Mouse (Mus musculus) brown adipose tissue, adult 24 weeks (tissue): ENCODE measurements around the gene Plpp2. TPM values are rescaled to one million over a fixed set of nuclear protein-coding genes. Genes with fewer than 3 reads are reported as not detected.

Experiments used
- H3K27ac ChIP-seq: fragments of 200-500 bp; replicated peaks from 2 replicates; pipeline ENCODE4 v1.5.1; 2012; ENCODE audit warnings: low read depth, mild to moderate bottlenecking, low read length
- H3K4me1 ChIP-seq: fragments of 200-500 bp; 2 replicates; pipeline ENCODE4 v1.6.1; 2012; ENCODE audit warnings: low read length, mixed read lengths; ENCODE audit not compliant: control insufficient read depth, insufficient read depth, insufficient read length
- H3K4me3 ChIP-seq: fragments of 200-500 bp; 2 replicates; pipeline ENCODE4 v1.5.1; 2012; ENCODE audit warnings: low read depth, mild to moderate bottlenecking, low read length, moderate library complexity; ENCODE audit not compliant: insufficient read depth
- polyA plus RNA-seq: library from polyadenylated mRNA; stranded (reverse); fragments of >200 nt; gene quantifications from 2 replicates; pipeline ENCODE4 v1.2.4, GENCODE M21; 2012; ENCODE audit not compliant: missing spikeins, insufficient read depth, insufficient read length

Plpp2 gene
- polyA plus RNA-seq, 1 experiment, result 4.3 TPM

GRCm38 (mm10) chr10:79541522-79541921 is 7.9 kb upstream of the Plpp2 start:
- Histone ChIP-seq H3K4me1 (no peaks in the 10 kb centered on the region), H3K27ac (no peak overlapping the region), H3K4me3 (no peak overlapping the region)

GRCm38 (mm10) chr10:79540746-79541145 is 7.2 kb upstream of the Plpp2 start:
- Histone ChIP-seq H3K27ac (no peak overlapping the region), H3K4me3 (no peak overlapping the region), H3K4me1 (no peaks in the 10 kb centered on the region)

DNA sequence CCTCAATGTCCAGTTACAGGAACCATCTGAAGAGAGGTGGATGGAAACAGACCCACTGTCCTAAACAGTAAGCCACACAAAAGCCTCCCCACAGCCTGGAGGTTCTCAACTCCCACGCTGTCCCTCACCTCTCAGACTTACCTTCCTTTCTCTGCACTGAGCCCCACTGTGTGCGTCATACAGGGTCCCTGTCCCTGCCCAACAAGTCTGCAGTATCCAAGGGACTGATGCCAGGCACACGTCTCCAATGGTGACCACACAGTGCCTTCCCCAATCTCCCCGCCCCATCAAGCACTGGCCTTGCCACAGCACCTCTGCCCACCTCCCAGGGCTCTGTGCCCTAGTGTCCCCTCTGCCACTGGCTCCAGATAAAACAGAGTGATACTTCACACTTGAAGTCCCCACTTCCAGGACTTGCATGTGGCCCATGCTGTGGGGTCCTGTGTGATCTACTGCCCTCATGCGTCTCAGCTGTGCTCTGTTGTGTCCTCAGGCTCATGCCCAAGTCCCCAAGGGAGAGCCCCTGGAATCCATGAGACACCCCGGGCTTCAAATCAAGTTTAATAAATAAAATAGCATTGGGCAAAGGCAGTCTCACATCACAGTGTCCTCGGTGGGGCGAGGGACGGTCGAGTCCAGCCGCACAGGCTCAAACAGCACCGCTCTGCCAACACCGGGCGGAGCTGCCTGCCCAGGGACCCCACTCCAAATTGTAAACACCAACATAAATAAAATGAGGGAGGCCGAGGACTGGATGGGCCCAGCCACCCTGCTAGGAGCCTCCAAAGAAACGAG is 6.3 kb upstream of the Plpp2 start:
- no peak overlapping the region for H3K4me3 ChIP-seq
- no peaks in the 10 kb centered on the region for H3K4me1 ChIP-seq
- H3K27ac ChIP-seq, result no peak overlapping the region

- H3K4me1 ChIP-seq, result no peaks in the 10 kb centered on the region
- H3K4me3 ChIP-seq, result no peak overlapping the region
- H3K27ac ChIP-seq, result no peak overlapping the region
Measured at GRCm38 (mm10) chr10:79538873-79539272, 5.3 kb upstream of the Plpp2 start.

DNA sequence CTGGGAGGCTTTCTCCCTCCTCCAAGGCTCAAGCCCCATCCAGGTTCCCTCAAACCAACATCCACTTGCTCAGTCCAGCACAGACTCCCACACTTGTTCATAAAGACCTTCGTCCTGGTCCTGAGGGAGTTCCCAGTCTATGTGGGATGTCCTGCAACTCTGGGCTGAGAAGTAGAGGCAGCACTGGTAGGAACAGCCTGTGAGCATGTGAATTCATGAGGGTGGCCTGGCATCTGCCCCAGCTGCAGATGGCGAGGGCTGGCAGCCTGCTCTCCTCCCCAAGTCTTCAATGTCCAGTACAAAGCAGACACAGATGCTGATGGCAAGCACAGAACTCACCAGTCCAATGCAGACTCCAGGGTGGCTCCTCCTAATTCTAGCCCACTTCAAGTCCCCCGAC is 4.7 kb upstream of the Plpp2 start:
- Histone ChIP-seq H3K4me3 (no peak overlapping the region), H3K27ac (no peak overlapping the region), H3K4me1 (no peaks in the 10 kb centered on the region)

- Histone ChIP-seq H3K4me1 (no peaks in the 10 kb centered on the region), H3K4me3 (no peak overlapping the region), H3K27ac (no peak overlapping the region)
Measured at GRCm38 (mm10) chr10:79537781-79538180, 4.2 kb upstream of the Plpp2 start.

DNA sequence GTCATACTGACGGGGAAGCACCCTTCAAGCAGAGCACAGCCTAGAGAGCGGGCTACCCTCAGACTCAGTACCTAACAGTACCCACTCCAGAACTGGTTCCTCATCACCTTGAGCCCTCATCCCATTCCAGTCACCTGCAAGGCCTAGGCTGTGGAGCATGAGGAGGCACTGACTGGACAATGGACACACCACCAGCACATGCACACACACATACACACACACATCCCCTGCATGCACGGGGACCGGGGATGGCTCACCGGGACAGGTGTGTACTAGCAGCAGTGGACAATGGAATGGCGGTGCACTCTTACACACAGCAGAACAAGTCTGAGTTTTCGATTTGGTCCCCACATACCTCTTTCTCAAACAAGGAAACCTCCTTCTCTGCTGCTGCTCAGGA is 3.7 kb upstream of the Plpp2 start:
- Histone ChIP-seq H3K4me3 (no peak overlapping the region), H3K27ac (no peak overlapping the region), H3K4me1 (no peaks in the 10 kb centered on the region)

- H3K27ac ChIP-seq, result no peak overlapping the region
- no peak overlapping the region for H3K4me3 ChIP-seq
- H3K4me1 ChIP-seq, result no peaks in the 10 kb centered on the region
Measured at GRCm38 (mm10) chr10:79536461-79537080, 3.0 kb upstream of the Plpp2 start.

DNA sequence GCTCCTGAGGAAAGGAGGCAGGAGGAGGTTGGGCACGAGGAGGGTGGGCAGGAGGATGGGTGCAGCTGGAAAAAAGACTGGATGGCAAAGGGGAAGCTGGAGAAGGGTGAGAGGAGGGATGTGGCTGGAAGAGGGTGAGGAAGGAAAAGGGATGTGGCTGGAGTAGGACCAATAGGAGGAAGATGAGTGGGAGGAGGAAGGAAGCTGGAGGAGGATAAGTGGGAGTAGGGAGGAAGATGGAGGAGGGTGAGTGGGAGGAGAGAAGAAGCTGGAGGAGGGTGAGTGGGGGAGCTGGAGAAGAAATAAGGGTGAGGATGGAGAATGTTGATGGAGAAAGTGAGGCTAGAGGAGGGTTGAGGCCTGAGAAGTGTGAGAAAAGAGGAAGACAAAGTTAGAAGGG is 1.8 kb upstream of the Plpp2 start:
- H3K4me1 ChIP-seq, result no peaks in the 10 kb centered on the region
- H3K4me3 ChIP-seq, result no peak overlapping the region
- no peak overlapping the region for H3K27ac ChIP-seq

DNA sequence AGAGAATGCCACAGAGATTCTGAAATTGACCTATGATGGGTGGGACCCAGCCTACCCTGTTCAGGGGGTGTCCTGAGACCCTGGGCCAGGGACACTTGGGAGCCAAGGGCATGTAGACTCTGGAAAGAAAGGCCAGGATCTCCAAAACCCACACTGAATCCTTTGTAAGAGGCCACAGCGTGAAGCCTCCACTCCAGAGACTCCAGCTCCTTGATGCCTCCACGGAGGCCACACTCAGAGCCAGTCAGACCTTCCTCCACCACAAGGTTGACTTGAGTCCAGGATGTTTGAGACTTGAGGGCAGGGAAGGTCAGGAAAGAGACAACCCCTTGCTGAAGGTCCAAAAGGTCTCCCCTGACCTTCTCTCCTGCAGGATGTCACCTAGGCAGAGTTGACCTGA is 830 bp upstream of the Plpp2 start:
- Histone ChIP-seq H3K4me1 (no peaks in the 10 kb centered on the region), H3K4me3 (no peak overlapping the region), H3K27ac (no peak overlapping the region)

DNA sequence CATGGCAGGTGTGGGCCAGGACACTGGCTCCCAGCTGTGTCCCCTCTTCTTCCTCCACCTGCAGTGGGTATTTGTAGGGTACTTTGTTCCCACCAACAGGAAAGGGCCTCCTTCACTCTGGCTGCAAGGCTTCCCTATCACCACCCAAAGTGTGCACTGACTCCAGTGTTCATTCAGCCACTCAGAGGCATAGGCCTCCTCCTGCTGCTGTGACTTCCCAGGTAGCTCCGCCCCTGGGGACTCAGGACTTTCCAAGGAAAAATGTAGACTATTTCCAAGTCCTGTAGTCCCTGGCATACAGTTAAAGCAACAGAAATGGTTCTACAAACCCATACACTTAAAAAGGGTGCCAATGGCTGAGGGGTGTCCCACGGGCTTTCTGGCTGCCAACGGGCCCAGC is 918 bp downstream of the Plpp2 start:
- H3K27ac ChIP-seq, result no peak overlapping the region
- peak overlapping the region; percentile 70 for H3K4me3 ChIP-seq
- no peaks in the 10 kb centered on the region for H3K4me1 ChIP-seq

- Histone ChIP-seq H3K27ac (no peak overlapping the region), H3K4me3 (no peak overlapping the region), H3K4me1 (no peaks in the 10 kb centered on the region)
Measured at GRCm38 (mm10) chr10:79531593-79531992, 2.0 kb downstream of the Plpp2 start.

- no peaks in the 10 kb centered on the region for H3K4me1 ChIP-seq
Measured at GRCm38 (mm10) chr10:79530721-79531120, 2.9 kb downstream of the Plpp2 start.

DNA sequence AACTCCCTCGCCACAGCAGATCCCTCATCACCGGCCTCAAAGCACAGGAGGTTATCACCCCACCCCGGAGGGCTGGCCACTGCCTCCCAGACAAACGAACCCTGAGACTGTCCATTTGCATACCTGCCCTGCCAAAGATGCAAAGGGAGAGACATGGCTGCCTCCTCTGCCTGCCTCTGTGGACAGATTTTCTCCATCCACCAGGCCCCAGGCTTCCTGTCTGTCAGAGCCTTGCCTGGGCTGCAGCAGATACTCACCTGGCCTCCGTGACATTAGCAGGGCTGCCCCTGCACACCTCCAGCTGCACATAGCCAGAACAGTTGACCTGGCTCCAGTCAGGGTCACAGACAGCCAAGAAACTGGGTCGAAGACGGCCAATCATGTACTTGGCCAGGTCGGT is 3.4 kb downstream of the Plpp2 start:
- Histone ChIP-seq H3K4me3 (no peak overlapping the region), H3K27ac (no peak overlapping the region)

More at GRCm38 (mm10) chr10:79530721-79531120, 2.9 kb downstream of the Plpp2 start:
- Histone ChIP-seq H3K27ac (no peak overlapping the region), H3K4me3 (no peak overlapping the region)

GRCm38 (mm10) chr10:79528081-79528480 is 5.5 kb downstream of the Plpp2 start:
- Histone ChIP-seq H3K4me3 (no peak overlapping the region), H3K4me1 (no peaks in the 10 kb centered on the region), H3K27ac (no peak overlapping the region)

More for the DNA sequence above, 3.4 kb downstream of the Plpp2 start:
- no peaks in the 10 kb centered on the region for H3K4me1 ChIP-seq

DNA sequence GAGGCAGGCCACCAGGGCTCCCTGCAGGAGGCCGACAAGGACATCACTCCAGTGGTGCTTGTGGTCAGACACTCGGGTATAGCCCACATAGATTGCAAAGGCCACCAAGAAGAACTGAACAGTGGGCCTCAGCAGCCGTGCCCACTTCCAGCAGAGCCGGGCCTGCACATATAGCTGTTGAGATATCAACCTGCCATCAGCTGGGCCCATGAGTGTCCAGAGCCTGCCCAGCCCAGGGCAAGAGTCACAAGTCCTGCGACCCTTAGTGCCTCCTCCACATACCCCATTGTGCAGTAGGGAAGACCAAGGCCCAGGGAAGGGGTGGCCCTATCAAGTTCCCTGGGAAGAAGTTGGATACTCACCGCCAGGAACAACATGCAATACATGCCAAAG is 6.1 kb downstream of the Plpp2 start:
- no peak overlapping the region for H3K4me3 ChIP-seq
- no peak overlapping the region for H3K27ac ChIP-seq
- no peaks in the 10 kb centered on the region for H3K4me1 ChIP-seq
